Mouse (Mus musculus) heart, postnatal 14 days (tissue): ENCODE measurements around the gene Gm29609. TPM values are rescaled to one million over a fixed set of nuclear protein-coding genes. Genes with fewer than 3 reads are reported as not detected.

ENCODE experiments used
- total RNA-seq, 2 experiments: library from RNA; stranded (reverse); gene quantifications; 2 replicates each; pipeline ENCODE4 v1.2.3; 2021

The Gm29609 gene
- total RNA-seq, 2 experiments from 2014 or later = 0.56 to 0.93 TPM

Other genes with a start within 250 kb of the Gm29609 start
- gene Cgref1, start 234.3 kb downstream of the Gm29609 start, total RNA-seq = under 1 TPM; 0.39 to 0.45 TPM
- 10 to 100 TPM; 74.1 to 79.3 TPM for gene Preb, start 219.6 kb downstream of the Gm29609 start, total RNA-seq
- under 1 TPM; 0.51 to 0.55 TPM for gene Tcf23, start 211.2 kb downstream of the Gm29609 start, total RNA-seq
- 10 to 100 TPM; 51.4 to 51.8 TPM for gene Atraid, start 131.6 kb downstream of the Gm29609 start, total RNA-seq
- 1 to 10 TPM; 6.6 to 7.6 TPM for gene Slc5a6, start 131.0 kb downstream of the Gm29609 start, total RNA-seq
- 10 to 100 TPM; 13.5 to 14.8 TPM for gene Cad, start 125.1 kb downstream of the Gm29609 start, total RNA-seq
- not detected for gene Dnajc5g, start 73.6 kb downstream of the Gm29609 start, total RNA-seq
- gene Slc30a3, start 71.7 kb downstream of the Gm29609 start, total RNA-seq = under 1 TPM in 1 of 2 experiments, not detected in 1; 0.27 TPM
- 100 to 1,000 TPM; 102 to 129 TPM for gene Trim54, start 63.2 kb downstream of the Gm29609 start, total RNA-seq
- not detected for gene Ucn, start 41.1 kb downstream of the Gm29609 start, total RNA-seq
- 10 to 100 TPM; 55.1 to 56.0 TPM for gene Mpv17, start 25.7 kb downstream of the Gm29609 start, total RNA-seq
- 10 to 100 TPM; 31.9 to 34.5 TPM for gene Gtf3c2, start 233 bp upstream of the Gm29609 start, total RNA-seq
- 10 to 100 TPM; 66.3 to 67.8 TPM for gene Snx17, start 13.3 kb upstream of the Gm29609 start, total RNA-seq
- 10 to 100 TPM; 48.4 to 62.3 TPM for gene Eif2b4, start 13.5 kb upstream of the Gm29609 start, total RNA-seq
- 10 to 100 TPM in 1 of 2 experiments, 1 to 10 TPM in 1; 9.9 to 10.6 TPM for gene Zfp513, start 22.4 kb upstream of the Gm29609 start, total RNA-seq
- gene Ppm1g, start 40.8 kb upstream of the Gm29609 start, total RNA-seq = 10 to 100 TPM; 56.5 to 66.1 TPM
- gene Nrbp1, start 61.0 kb upstream of the Gm29609 start, total RNA-seq = 10 to 100 TPM; 73.1 to 75.0 TPM
- not detected for gene Gm9970, start 61.3 kb upstream of the Gm29609 start, total RNA-seq
- gene Krtcap3, start 71.8 kb upstream of the Gm29609 start, total RNA-seq = 1 to 10 TPM; 2.8 to 3.2 TPM
- gene Ift172, start 111.2 kb upstream of the Gm29609 start, total RNA-seq = 10 to 100 TPM; 37.2 to 42.3 TPM
- 1 to 10 TPM; 2.4 to 5.0 TPM for gene Fndc4, start 116.2 kb upstream of the Gm29609 start, total RNA-seq
- not detected for gene Gckr, start 117.5 kb upstream of the Gm29609 start, total RNA-seq